Mouse (Mus musculus) Patski (cell line): ENCODE measurements around the gene Clec16a. TPM values are rescaled to one million over a fixed set of nuclear protein-coding genes. Genes with fewer than 3 reads are reported as not detected.

Experiments
- ATAC-seq: fragments of 100-300 bp; one replicate; pipeline ENCODE4 v1.8.0; 2021
- CTCF ChIA-PET: fragments of 350-600 bp; sonication (Branson Sonifier 250); formaldehyde crosslinking; loops from one replicate; lab custom pipeline; 2022; ENCODE audit warnings: inconsistent platforms; lab: Charles Lee
- POLR2A ChIA-PET: fragments of 350-600 bp; sonication (Branson Sonifier 250); formaldehyde crosslinking; loops from one replicate; lab custom pipeline; 2022; ENCODE audit warnings: antibody characterized with exemption, inconsistent platforms; lab: Charles Lee
- DNase-seq: peaks from one replicate; pipeline ENCODE4 v3.0.0-alpha.2; 2011; ENCODE audit warnings: low read depth, low spot score
- H3K27me3 ChIP-seq: fragments of 371-371 bp; one replicate; pipeline ENCODE4 v1.5.1; 2021
- CTCF ChIP-seq: fragments of 100-300 bp; IDR thresholded peaks from one replicate; pipeline ENCODE4 v1.5.1; 2021
- in situ Hi-C: fragments of 300-500 bp; cut with MboI; formaldehyde crosslinking; loops from 3 replicates; pipeline ENCODE4 v1.11.1; 2018; ENCODE audit warnings: low pct_unique_long_range_greater_than_20kb, mixed read lengths
- polyA plus RNA-seq: library from polyadenylated mRNA; unstranded; gene quantifications from one replicate; pipeline ENCODE4 v1.2.3, GENCODE M21; 2021

Clec16a gene
- polyA plus RNA-seq, 1 experiment from 2014 or later, result 21.3 TPM

- in situ Hi-C loops, result no loop called here
- ChIA-PET POLR2A (no interaction called here), CTCF (no interaction called here)
- ATAC-seq (no peak), DNase-seq (no peak)
- H3K27me3 ChIP-seq, result no peaks in the 10 kb centered on the region
- TF ChIP-seq CTCF, result no peak
These were observed 11.4 kb upstream of the Clec16a start for GRCm38 (mm10) chr16:10533781-10534180.

- ChIA-PET CTCF (interaction anchor here (1.4 to 1.5 kb wide), 2 partner anchors 12 to 13 kb away, joined by 4 read pairs; no protein-coding TSS in a partner anchor), POLR2A (no interaction called here)
- ATAC-seq (no peak), DNase-seq (no peak)
- no peaks in the 10 kb centered on the region for H3K27me3 ChIP-seq
- in situ Hi-C loops, result no loop called here
- no peak for TF ChIP-seq CTCF
These were observed 10.6 kb upstream of the Clec16a start for GRCm38 (mm10) chr16:10534567-10534966.

GRCm38 (mm10) chr16:10536323-10536722 is 8.8 kb upstream of the Clec16a start:
- in situ Hi-C loops, result no loop called here
- no peak for ATAC-seq
- CTCF ChIA-PET, result no interaction called here
- POLR2A ChIA-PET, result interaction anchor here (1.0 kb wide), 1 partner anchor 9 kb away, joined by 3 read pairs; the partner anchor contains the start of gene Clec16a
- DNase-seq, result no peak
- no peaks in the 10 kb centered on the region for H3K27me3 ChIP-seq
- no peak for TF ChIP-seq CTCF

- ChIA-PET POLR2A (interaction anchor here (0.7 to 1.0 kb wide), 3 partner anchors 8 to 10 kb away, joined by 3 to 4 read pairs (median 3); partner anchors contain the start of gene Clec16a), CTCF (no interaction called here)
- no peak for DNase-seq
- no peaks in the 10 kb centered on the region for H3K27me3 ChIP-seq
- no peak for TF ChIP-seq CTCF
- in situ Hi-C loops, result no loop called here
- ATAC-seq, result no peak
These were observed 8.2 kb upstream of the Clec16a start for GRCm38 (mm10) chr16:10536961-10537360.

- no peak for ATAC-seq
- in situ Hi-C loops, result no loop called here
- DNase-seq, result no peak
- H3K27me3 ChIP-seq, result no peaks in the 10 kb centered on the region
- ChIA-PET CTCF (interaction anchor here (0.7 to 1.2 kb wide), 3 partner anchors 14 to 142 kb away, joined by 3 to 4 read pairs (median 3); no protein-coding TSS in a partner anchor), POLR2A (interaction anchor here (1.0 kb wide), 1 partner anchor 79 kb away, joined by 4 read pairs; no protein-coding TSS in a partner anchor)
- TF ChIP-seq CTCF, result no peak
These were observed 4.2 kb upstream of the Clec16a start for GRCm38 (mm10) chr16:10540763-10541597.

- in situ Hi-C loops, result no loop called here
- ChIA-PET CTCF (interaction anchor here (1.0 to 1.2 kb wide), 2 partner anchors 19 to 142 kb away, joined by 4 read pairs; no protein-coding TSS in a partner anchor), POLR2A (interaction anchor here (1.0 kb wide), 1 partner anchor 79 kb away, joined by 4 read pairs; no protein-coding TSS in a partner anchor)
- no peak for ATAC-seq
- DNase-seq, result no peak
- no peaks in the 10 kb centered on the region for H3K27me3 ChIP-seq
- TF ChIP-seq CTCF, result no peak
These were observed 3.6 kb upstream of the Clec16a start for GRCm38 (mm10) chr16:10541598-10541930.

GRCm38 (mm10) chr16:10542266-10542665 is 2.9 kb upstream of the Clec16a start:
- CTCF ChIA-PET, result interaction anchor here (1.0 to 1.2 kb wide), 2 partner anchors 20 to 143 kb away, joined by 4 read pairs; no protein-coding TSS in a partner anchor
- DNase-seq (no peak), ATAC-seq (peak; percentile 1)
- no peak for TF ChIP-seq CTCF
- POLR2A ChIA-PET, result interaction anchor here (0.8 to 1.0 kb wide), 2 partner anchors 16 to 80 kb away, joined by 3 to 4 read pairs; no protein-coding TSS in a partner anchor
- H3K27me3 ChIP-seq, result no peaks in the 10 kb centered on the region
- in situ Hi-C loops, result no loop called here

GRCm38 (mm10) chr16:10542698-10543365 is 2.3 kb upstream of the Clec16a start, which contains the start of gene Dexi:
Gene Dexi (minus strand): TSS chr16:10543054.
- in situ Hi-C loops, result no loop called here
- H3K27me3 ChIP-seq, result no peaks in the 10 kb centered on the region
- ATAC-seq (peak; percentile 96), DNase-seq (peak; percentile 77)
- POLR2A ChIA-PET, result interaction anchor here (0.8 kb wide), 1 partner anchor 17 kb away, joined by 3 read pairs; no protein-coding TSS in a partner anchor
- no peak for TF ChIP-seq CTCF
- CTCF ChIA-PET, result interaction anchor here (1.2 kb wide), 2 partner anchors 20 to 77 kb away, joined by 3 to 4 read pairs; no protein-coding TSS in a partner anchor

- TF ChIP-seq CTCF, result no peak
- DNase-seq (no peak), ATAC-seq (no peak)
- POLR2A ChIA-PET, result no interaction called here
- in situ Hi-C loops, result no loop called here
- no peaks in the 10 kb centered on the region for H3K27me3 ChIP-seq
- CTCF ChIA-PET, result interaction anchor here (0.7 to 1.0 kb wide), 2 partner anchors 10 to 12 kb away, joined by 4 to 5 read pairs; no protein-coding TSS in a partner anchor
These were observed 1.7 kb downstream of the Clec16a start for GRCm38 (mm10) chr16:10546865-10547264.

- ChIA-PET CTCF (interaction anchor here (1.0 to 1.5 kb wide), 4 partner anchors 11 to 23 kb away, joined by 3 to 4 read pairs (median 3); no protein-coding TSS in a partner anchor), POLR2A (no interaction called here)
- no peaks in the 10 kb centered on the region for H3K27me3 ChIP-seq
- in situ Hi-C loops, result no loop called here
- ATAC-seq, result no peak
- TF ChIP-seq CTCF, result no peak
- no peak for DNase-seq
These were observed 3.8 kb downstream of the Clec16a start for GRCm38 (mm10) chr16:10548938-10549337.
